Mouse (Mus musculus) kidney, adult 2 months (tissue): ENCODE results near the gene Gcfc2.

Source experiments
- CTCF ChIP-seq: fragments of 200-500 bp; conservative IDR thresholded peaks from 2 replicates; pipeline ENCODE4 v1.5.1; 2011; ENCODE audit warnings: low read depth, mild to moderate bottlenecking, control low read depth, low read length, moderate library complexity, mixed read lengths; ENCODE audit not compliant: insufficient read depth, insufficient read length
- POLR2A ChIP-seq: fragments of 200-500 bp; IDR thresholded peaks from one replicate; pipeline ENCODE4 v1.6.1; 2011; ENCODE audit warnings: low read depth, low read length, control low read depth

GRCm38 (mm10) chr6:81957992-81958391 lies 34.5 kb downstream of the Gcfc2 start:
- TF ChIP-seq CTCF (no peak), POLR2A (no peak)
